Comparison of ENCODE assay signal across 12 mouse cellular contexts in the genomic region with DNA sequence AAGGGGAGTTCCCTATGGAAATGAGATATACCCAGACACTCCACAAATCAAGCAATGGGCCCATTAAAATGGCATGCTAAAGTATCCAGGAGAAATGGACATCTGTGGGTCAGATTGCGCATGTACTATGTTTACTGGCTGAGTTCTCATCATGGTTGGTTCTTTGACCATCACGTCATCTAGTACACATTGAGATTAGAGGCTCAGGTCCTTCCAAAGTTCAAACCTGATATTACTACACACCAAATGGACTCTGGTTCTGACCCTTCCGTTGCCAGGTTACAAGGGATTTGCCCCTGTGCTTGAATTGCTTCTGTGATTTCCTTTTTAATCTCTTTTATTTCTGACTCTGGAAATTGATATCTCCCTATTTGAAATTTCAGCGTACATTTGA.
A peak's percentile ranks its signal among the peaks of the same experiment; 100 is the strongest.
DNase-seq lines count a peak whose midpoint lies in the region; ATAC-seq lines count a peak whose summit lies in the region.
"Had no signal": no experiment of that assay in that cellular context is flagged by ENCODE, and none has a peak within 500 bp of the region (broad histone marks: within the 10 kb centered on the region; RNA-seq: fewer than 3 reads in every experiment).

No protein-coding gene starts in this region.

- H3K4me2 ChIP-seq in neural tube, embryonic 12.5 days (replicated peaks), result peak overlapping the region; percentile 75
- peak overlapping the region; percentile 60 for H3K4me2 ChIP-seq in midbrain, embryonic 12.5 days (replicated peaks)

- ATAC-seq in neural tube, embryonic 12.5 days (ENCODE audit: low FRiP score, low read depth), result no peak
- no peak for ATAC-seq in midbrain, embryonic 12.5 days (ENCODE audit: low FRiP score, low read depth)
- ATAC-seq: lung, postnatal 0 days had no signal

- H3K9me3 ChIP-seq in neural tube, embryonic 12.5 days, result no peaks in the 10 kb centered on the region
- no peaks in the 10 kb centered on the region for H3K9me3 ChIP-seq in hindbrain, embryonic 10.5 days
- H3K9me3 ChIP-seq in midbrain, embryonic 12.5 days, result no peaks in the 10 kb centered on the region

- H3K27ac ChIP-seq in neural tube, embryonic 12.5 days, result no peak overlapping the region
- peak overlapping the region; percentile 90 for H3K27ac ChIP-seq in hindbrain, embryonic 10.5 days
- H3K27ac ChIP-seq in midbrain, embryonic 12.5 days (replicated peaks), result peak overlapping the region; percentile 43

- H3K4me1 ChIP-seq in neural tube, embryonic 12.5 days, result peaks cover 24% of the 10 kb centered on the region
- H3K4me1 ChIP-seq in hindbrain, embryonic 10.5 days (replicated peaks), result peaks cover 70% of the 10 kb centered on the region
- H3K4me1 ChIP-seq in midbrain, embryonic 12.5 days, result peaks cover 33% of the 10 kb centered on the region

- no peaks in the 10 kb centered on the region for H3K27me3 ChIP-seq in neural tube, embryonic 12.5 days (replicated peaks)
- peaks cover 9% of the 10 kb centered on the region for H3K27me3 ChIP-seq in hindbrain, embryonic 10.5 days (ENCODE audit: insufficient read depth, poor library complexity, severe bottlenecking)
- H3K27me3 ChIP-seq in midbrain, embryonic 12.5 days, result peaks cover 20% of the 10 kb centered on the region; the same call in 1 of the 2 replicates
- H3K27me3 ChIP-seq: CH12.LX had no signal

- no peak overlapping the region; the same call in 1 of the 2 replicates for H3K4me3 ChIP-seq in neural tube, embryonic 12.5 days
- peak overlapping the region; percentile 54 for H3K4me3 ChIP-seq in hindbrain, embryonic 10.5 days
- peak overlapping the region; percentile 47; the same call in 1 of the 2 replicates for H3K4me3 ChIP-seq in midbrain, embryonic 12.5 days

- DNase-seq in neural tube, embryonic 10.5 days (ENCODE audit: extremely low spot score, low spot score), result no peak
- no peak for DNase-seq in hindbrain, embryonic 10.5 days (ENCODE audit: low spot score)
- DNase-seq in adrenal gland, adult 8-10 months, result no peak
- DNase-seq in cerebellum, adult 8-10 months, result no peak
- no peak for DNase-seq in right cerebral cortex, adult 2 months (ENCODE audit: low spot score in 2 of 2)
- DNase-seq: cerebellum, postnatal 36 days; gastrocnemius, postnatal 10 days; kidney, postnatal 10 days had no signal

- H3K9ac ChIP-seq in neural tube, embryonic 12.5 days, result no peak overlapping the region
- H3K9ac ChIP-seq in midbrain, embryonic 12.5 days (replicated peaks), result no peak overlapping the region

- 87% methylated on average over 4 of the region's 4 CpGs for WGBS in neural tube, embryonic 12.5 days
- WGBS in hindbrain, embryonic 10.5 days, result 89% methylated on average over 4 of the region's 4 CpGs
- WGBS in midbrain, embryonic 12.5 days, result 62% methylated on average over 4 of the region's 4 CpGs

- no peaks in the 10 kb centered on the region for H3K36me3 ChIP-seq in neural tube, embryonic 12.5 days
- no peaks in the 10 kb centered on the region for H3K36me3 ChIP-seq in hindbrain, embryonic 10.5 days
- no peaks in the 10 kb centered on the region for H3K36me3 ChIP-seq in midbrain, embryonic 12.5 days
